Mouse (Mus musculus): ENCODE measurements around the gene Ica1.

GRCm38 (mm10) chr6:8693926-8694635 is 84.2 kb downstream of the Ica1 start:
- TF ChIP-seq CTCF (IDR thresholded peaks at IDR 0.05; ENCODE audit: borderline replicate concordance, insufficient read depth, low read length): no peak
- no peak for TF ChIP-seq POLR2A (IDR thresholded peaks at IDR 0.05; ENCODE audit: low read depth, low read length)
